Mouse (Mus musculus) myocyte (in vitro differentiated cells): ENCODE results near the gene H2-Ob.

Source experiments
- E2F4 ChIP-seq: IDR thresholded peaks from one replicate; pipeline ENCODE4 v1.6.1; 2011; ENCODE audit warnings: mild to moderate bottlenecking, control low read depth, moderate library complexity; ENCODE audit not compliant: insufficient read depth
- MAX ChIP-seq: IDR thresholded peaks from one replicate; pipeline ENCODE4 v1.6.1; 2011; ENCODE audit warnings: low read depth, mild to moderate bottlenecking, control low read depth
- POLR2A ChIP-seq: IDR thresholded peaks from one replicate; pipeline ENCODE4 v1.6.1; 2011; ENCODE audit warnings: low read depth, mild to moderate bottlenecking, control low read depth, moderate library complexity; ENCODE audit not compliant: insufficient read length

DNA sequence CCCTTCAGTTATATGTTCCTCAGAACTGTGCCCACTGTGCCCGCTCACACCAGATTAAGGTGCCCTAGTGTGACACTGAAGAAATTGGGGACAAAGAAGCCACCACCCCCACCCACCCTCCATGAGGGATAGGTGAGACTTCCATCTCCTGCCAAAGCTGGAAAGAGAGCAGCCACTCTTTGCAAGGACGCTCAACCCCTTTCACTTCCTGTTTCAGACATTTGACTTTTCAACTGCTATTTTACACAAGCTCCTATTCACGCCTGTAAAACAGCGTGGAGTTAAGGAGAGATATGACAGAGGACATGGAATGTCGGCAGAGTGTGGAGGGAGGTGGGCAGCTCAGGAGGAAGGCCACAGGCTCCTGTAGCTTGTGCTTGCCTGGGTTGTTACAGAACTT lies 47.8 kb downstream of the H2-Ob start:
- TF ChIP-seq MAX: no peak
- no peak for TF ChIP-seq E2F4
- TF ChIP-seq POLR2A: no peak
